Mouse (Mus musculus): Measurements from ENCODE around the gene Pilra.

Pilra gene

GRCm38 (mm10) chr5:137779053-137779933 is 56.8 kb downstream of the Pilra start:
- peak; percentile 67 for DNase-seq (ENCODE audit: low spot score)

- peak; percentile 99 for DNase-seq (ENCODE audit: low spot score)
Measured at GRCm38 (mm10) chr5:137778635-137779034, 57.4 kb downstream of the Pilra start, which contains the start of gene Ppp1r35. Gene Ppp1r35 (plus strand): TSS chr5:137778849.

GRCm38 (mm10) chr5:137777267-137777845 is 58.7 kb downstream of the Pilra start:
- peak; percentile 24 for DNase-seq (ENCODE audit: low spot score)

- DNase-seq (ENCODE audit: low spot score): peak; percentile 57
Measured at GRCm38 (mm10) chr5:137776408-137776918, 59.6 kb downstream of the Pilra start.

- DNase-seq (ENCODE audit: low spot score): no peak
Measured at GRCm38 (mm10) chr5:137775587-137776290, 60.3 kb downstream of the Pilra start.

- DNase-seq (ENCODE audit: low spot score): no peak
Measured at GRCm38 (mm10) chr5:137772755-137773154, 63.3 kb downstream of the Pilra start.
